Mouse (Mus musculus): ENCODE measurements around the gene Plekhf1. TPM values are rescaled to one million over a fixed set of nuclear protein-coding genes. Genes with fewer than 3 reads are reported as not detected.

The Plekhf1 gene
- polyA plus RNA-seq, 1 experiment = 2.7 TPM

GRCm38 (mm10) chr7:38228329-38228728 is 513 bp upstream of the Plekhf1 start:
- no peaks in the 10 kb centered on the region for H3K27me3 ChIP-seq (ENCODE audit: control insufficient read depth, insufficient read depth, low read length)
- peaks cover 27% of the 10 kb centered on the region for H3K4me1 ChIP-seq (ENCODE audit: control insufficient read depth, insufficient read depth, low read length)
- H3K4me3 ChIP-seq (ENCODE audit: control insufficient read depth, low read depth, low read length) = peak overlapping the region; percentile 91
- no peak for TF ChIP-seq POLR2A (IDR thresholded peaks at IDR 0.05; ENCODE audit: control insufficient read depth, low read depth, low read length)
- TF ChIP-seq CTCF (IDR thresholded peaks at IDR 0.05; ENCODE audit: control insufficient read depth, insufficient read depth, insufficient replicate concordance, low read depth, low read length) = no peak
- H3K27ac ChIP-seq (ENCODE audit: control insufficient read depth, insufficient read depth, low read depth, low read length) = peak overlapping the region; percentile 92
- H3K36me3 ChIP-seq (ENCODE audit: control insufficient read depth, insufficient read depth, low read length) = no peaks in the 10 kb centered on the region

- TF ChIP-seq CTCF (IDR thresholded peaks at IDR 0.05; ENCODE audit: control insufficient read depth, insufficient read depth, insufficient replicate concordance, low read depth, low read length) (no peak), POLR2A (IDR thresholded peaks at IDR 0.05; ENCODE audit: control insufficient read depth, low read depth, low read length) (0 out of 2 replicates have a peak, but pooled peaks have one; percentile 12)
- H3K36me3 ChIP-seq (ENCODE audit: control insufficient read depth, insufficient read depth, low read length) = no peaks in the 10 kb centered on the region
Measured at GRCm38 (mm10) chr7:38227181-38227899, 476 bp downstream of the Plekhf1 start.

GRCm38 (mm10) chr7:38226226-38226625 is 1.6 kb downstream of the Plekhf1 start:
- no peaks in the 10 kb centered on the region for H3K27me3 ChIP-seq (ENCODE audit: control insufficient read depth, insufficient read depth, low read length)
- peak overlapping the region; percentile 16; the same call in 1 of the 2 replicates for H3K4me3 ChIP-seq (ENCODE audit: control insufficient read depth, low read depth, low read length)
- H3K27ac ChIP-seq (ENCODE audit: control insufficient read depth, insufficient read depth, low read depth, low read length) = peak overlapping the region; percentile 39
- H3K4me1 ChIP-seq (ENCODE audit: control insufficient read depth, insufficient read depth, low read length) = peaks cover 31% of the 10 kb centered on the region
- no peaks in the 10 kb centered on the region for H3K36me3 ChIP-seq (ENCODE audit: control insufficient read depth, insufficient read depth, low read length)
- TF ChIP-seq CTCF (IDR thresholded peaks at IDR 0.05; ENCODE audit: control insufficient read depth, insufficient read depth, insufficient replicate concordance, low read depth, low read length) = no peak
- no peak for TF ChIP-seq POLR2A (IDR thresholded peaks at IDR 0.05; ENCODE audit: control insufficient read depth, low read depth, low read length)

More at GRCm38 (mm10) chr7:38227181-38227899, 476 bp downstream of the Plekhf1 start:
- Histone ChIP-seq H3K4me3 (ENCODE audit: control insufficient read depth, low read depth, low read length) (peak overlapping the region; percentile 91), H3K4me1 (ENCODE audit: control insufficient read depth, insufficient read depth, low read length) (peaks cover 27% of the 10 kb centered on the region), H3K27ac (ENCODE audit: control insufficient read depth, insufficient read depth, low read depth, low read length) (peak overlapping the region; percentile 92), H3K27me3 (ENCODE audit: control insufficient read depth, insufficient read depth, low read length) (no peaks in the 10 kb centered on the region)

DNA sequence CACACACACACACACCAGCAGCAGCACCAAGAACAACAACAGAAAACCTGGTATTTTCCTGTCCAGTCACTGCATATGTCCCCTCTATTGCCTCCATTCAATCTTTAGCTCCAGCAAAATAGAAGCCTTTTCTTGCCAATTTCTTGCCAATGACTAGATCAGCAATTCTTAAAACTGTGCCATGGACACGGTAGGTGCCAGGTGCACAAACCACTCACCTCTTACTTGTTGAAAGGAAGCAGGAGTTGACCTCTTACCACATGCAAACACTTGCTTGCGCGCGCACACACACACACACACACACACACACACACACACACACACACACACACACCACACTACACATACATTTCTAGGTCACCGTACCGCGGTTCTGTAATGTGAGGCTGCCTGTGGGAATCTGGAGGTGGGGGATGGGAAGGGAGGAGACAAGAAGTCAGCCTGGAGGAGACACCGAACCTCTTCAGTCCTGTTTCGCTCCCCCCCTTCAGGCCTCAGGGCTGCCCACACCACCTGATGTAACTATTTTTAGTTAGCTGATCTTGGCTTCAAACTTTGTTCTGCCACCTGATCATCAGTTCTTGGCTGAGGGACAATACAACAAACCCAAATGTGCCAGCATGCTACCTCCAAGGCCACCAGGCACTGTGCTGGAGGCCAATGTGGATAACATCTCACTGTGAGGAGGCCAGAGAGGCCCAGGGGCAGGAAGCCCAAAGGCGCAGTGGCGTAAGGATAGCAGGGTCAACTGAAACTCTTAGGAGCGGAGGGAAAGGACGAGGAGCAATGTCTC is 3.0 kb downstream of the Plekhf1 start:
- Histone ChIP-seq H3K27me3 (ENCODE audit: control insufficient read depth, insufficient read depth, low read length) (no peaks in the 10 kb centered on the region), H3K4me1 (ENCODE audit: control insufficient read depth, insufficient read depth, low read length) (peaks cover 25% of the 10 kb centered on the region), H3K27ac (ENCODE audit: control insufficient read depth, insufficient read depth, low read depth, low read length) (no peak overlapping the region), H3K4me3 (ENCODE audit: control insufficient read depth, low read depth, low read length) (no peak overlapping the region), H3K36me3 (ENCODE audit: control insufficient read depth, insufficient read depth, low read length) (no peaks in the 10 kb centered on the region)
- TF ChIP-seq POLR2A (IDR thresholded peaks at IDR 0.05; ENCODE audit: control insufficient read depth, low read depth, low read length) = peak; percentile 57; the same call in 1 of the 2 replicates
- no peak for TF ChIP-seq CTCF (IDR thresholded peaks at IDR 0.05; ENCODE audit: control insufficient read depth, insufficient read depth, insufficient replicate concordance, low read depth, low read length)

DNA sequence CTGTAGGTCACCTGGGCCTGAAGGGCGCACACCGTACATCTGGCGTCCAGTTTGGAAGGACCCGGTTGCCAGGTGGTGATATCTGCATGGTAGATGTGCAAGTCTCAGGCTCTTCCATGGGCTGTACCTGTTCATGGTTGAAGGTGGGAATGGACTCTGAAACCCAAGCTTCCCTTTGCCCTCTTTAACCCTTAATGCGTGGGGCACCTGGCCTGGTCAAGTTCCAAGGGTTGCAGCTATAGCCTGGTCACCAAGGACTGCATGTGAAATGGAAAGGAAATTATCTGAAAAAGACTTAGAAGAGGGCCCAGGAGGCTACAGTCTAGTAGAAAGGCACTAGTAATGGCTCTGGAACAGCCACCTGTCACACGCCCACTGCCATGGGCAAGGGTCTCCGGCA is 7.0 kb downstream of the Plekhf1 start:
- H3K4me3 ChIP-seq (ENCODE audit: control insufficient read depth, low read depth, low read length) = no peak overlapping the region
- no peaks in the 10 kb centered on the region for H3K36me3 ChIP-seq (ENCODE audit: control insufficient read depth, insufficient read depth, low read length)
- peaks cover 4% of the 10 kb centered on the region for H3K4me1 ChIP-seq (ENCODE audit: control insufficient read depth, insufficient read depth, low read length)
- H3K27ac ChIP-seq (ENCODE audit: control insufficient read depth, insufficient read depth, low read depth, low read length) = peak overlapping the region; percentile 45; the same call in 1 of the 2 replicates
- TF ChIP-seq CTCF (IDR thresholded peaks at IDR 0.05; ENCODE audit: control insufficient read depth, insufficient read depth, insufficient replicate concordance, low read depth, low read length) = no peak
- TF ChIP-seq POLR2A (IDR thresholded peaks at IDR 0.05; ENCODE audit: control insufficient read depth, low read depth, low read length) = no peak
- no peaks in the 10 kb centered on the region for H3K27me3 ChIP-seq (ENCODE audit: control insufficient read depth, insufficient read depth, low read length)

- Histone ChIP-seq H3K4me1 (ENCODE audit: control insufficient read depth, insufficient read depth, low read length) (peaks cover 4% of the 10 kb centered on the region), H3K27me3 (ENCODE audit: control insufficient read depth, insufficient read depth, low read length) (no peaks in the 10 kb centered on the region), H3K27ac (ENCODE audit: control insufficient read depth, insufficient read depth, low read depth, low read length) (no peak overlapping the region; the same call in 1 of the 2 replicates), H3K4me3 (ENCODE audit: control insufficient read depth, low read depth, low read length) (no peak overlapping the region), H3K36me3 (ENCODE audit: control insufficient read depth, insufficient read depth, low read length) (no peaks in the 10 kb centered on the region)
- TF ChIP-seq POLR2A (IDR thresholded peaks at IDR 0.05; ENCODE audit: control insufficient read depth, low read depth, low read length) (no peak), CTCF (IDR thresholded peaks at IDR 0.05; ENCODE audit: control insufficient read depth, insufficient read depth, insufficient replicate concordance, low read depth, low read length) (no peak)
Measured at GRCm38 (mm10) chr7:38219526-38219925, 8.3 kb downstream of the Plekhf1 start.

All from testis, adult 2 months (tissue).